Mouse (Mus musculus) cerebellum, adult 11 months (tissue): ENCODE data around the gene 4833427G06Rik.
"Not testable (repeated sequence)": the region's sequence is repeated elsewhere in the genome, so short reads cannot be mapped to it uniquely, and the experiment has no call there.

Source experiments
- DNase-seq: peaks from one replicate; pipeline ENCODE4 v3.0.0; 2022

Gene 4833427G06Rik

DNA sequence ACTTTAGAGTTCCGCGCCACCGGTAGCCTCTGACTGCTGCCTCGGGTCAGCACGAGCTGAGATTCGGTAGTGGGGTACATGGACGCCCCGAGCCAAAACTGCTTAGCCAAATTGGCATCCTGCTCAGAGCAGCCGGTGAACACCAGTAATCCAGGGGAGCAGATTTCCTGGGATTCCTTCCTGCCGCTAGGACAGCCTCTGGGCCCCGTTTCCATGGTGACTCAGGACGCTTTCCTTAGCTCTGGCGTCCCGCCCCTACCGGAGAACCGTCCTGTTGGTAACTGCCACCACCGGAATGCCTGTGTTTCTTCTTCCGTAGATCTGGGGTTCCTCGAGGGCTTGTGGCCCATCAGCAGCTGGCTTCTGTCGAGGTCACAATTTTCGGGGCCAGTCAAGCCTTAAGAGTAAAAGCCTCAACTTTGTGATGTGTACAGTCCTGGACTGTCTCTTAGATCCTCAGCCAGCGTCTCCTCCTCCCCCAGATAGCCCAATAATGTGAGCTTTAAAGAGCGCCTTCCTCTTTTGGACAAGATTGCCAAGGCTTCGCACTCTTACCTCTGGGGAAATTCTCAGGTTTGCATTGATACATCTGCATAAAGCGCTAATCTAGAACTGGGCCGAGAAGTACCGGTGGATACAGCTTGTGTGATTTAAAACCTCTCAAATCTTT lies at the start of gene 4833427G06Rik:
4833427G06Rik (minus strand) TSS at position 323 of the 670 bp plus-strand sequence.
- peak; percentile 9 for DNase-seq

DNA sequence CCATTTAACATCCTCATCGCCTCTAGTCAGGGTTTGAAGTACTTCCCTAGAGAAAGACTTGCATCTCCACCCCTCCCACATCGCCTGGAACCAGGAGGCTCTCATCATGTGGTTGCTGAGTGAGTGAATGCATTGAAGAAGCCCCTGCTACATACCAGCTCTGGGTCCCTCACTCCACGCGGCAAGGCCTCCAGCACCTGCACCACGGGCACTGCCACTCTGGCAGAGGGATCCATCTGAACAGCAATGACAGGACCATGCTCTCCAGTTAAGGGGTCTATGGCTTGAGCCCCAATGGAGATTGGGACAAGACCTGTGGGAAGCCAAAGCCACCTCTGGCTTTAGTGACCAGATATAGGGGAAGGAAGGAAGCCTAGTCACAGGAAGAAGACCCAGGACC lies 45.4 kb upstream of the 4833427G06Rik start:
- DNase-seq, result no peak

DNA sequence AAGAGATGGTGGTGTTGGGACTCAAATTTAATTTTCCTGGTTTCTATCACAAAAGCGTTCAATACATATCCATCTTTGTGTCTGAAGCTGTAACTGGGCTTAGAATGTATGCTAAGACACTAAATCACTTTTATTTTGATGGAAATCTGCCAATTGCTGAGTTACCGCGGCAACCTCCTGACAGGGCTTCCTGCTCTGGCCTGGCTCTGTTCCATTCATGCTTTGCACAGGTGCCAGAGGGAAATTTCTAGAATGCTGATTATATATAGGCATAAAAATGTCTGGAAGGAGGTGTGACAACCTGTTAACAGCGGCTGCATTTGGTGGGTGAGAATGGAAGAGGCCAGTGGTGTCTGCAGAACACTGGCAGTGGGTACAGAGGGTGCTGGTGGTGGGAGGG lies 44.6 kb upstream of the 4833427G06Rik start:
- DNase-seq, result no peak

DNA sequence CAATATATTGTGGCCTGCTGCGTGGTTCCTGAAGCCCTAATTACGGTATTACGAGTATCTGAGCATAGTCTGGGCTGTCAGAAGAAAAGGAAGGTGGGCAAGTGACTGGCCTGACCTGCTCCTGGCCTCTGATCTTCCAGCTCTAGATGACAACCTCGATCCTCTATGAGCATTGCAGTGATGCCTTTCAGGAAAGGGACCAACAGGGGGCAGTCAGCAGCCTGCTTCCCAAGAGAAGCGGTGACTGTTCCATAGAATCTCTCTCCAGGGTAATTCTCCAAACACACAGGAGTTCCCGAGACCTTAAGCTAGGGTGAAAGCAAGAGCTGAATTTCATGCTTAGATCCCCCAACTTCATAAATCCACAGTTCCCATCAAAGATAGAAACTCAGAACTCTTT lies 42.3 kb upstream of the 4833427G06Rik start:
- no peak for DNase-seq

DNA sequence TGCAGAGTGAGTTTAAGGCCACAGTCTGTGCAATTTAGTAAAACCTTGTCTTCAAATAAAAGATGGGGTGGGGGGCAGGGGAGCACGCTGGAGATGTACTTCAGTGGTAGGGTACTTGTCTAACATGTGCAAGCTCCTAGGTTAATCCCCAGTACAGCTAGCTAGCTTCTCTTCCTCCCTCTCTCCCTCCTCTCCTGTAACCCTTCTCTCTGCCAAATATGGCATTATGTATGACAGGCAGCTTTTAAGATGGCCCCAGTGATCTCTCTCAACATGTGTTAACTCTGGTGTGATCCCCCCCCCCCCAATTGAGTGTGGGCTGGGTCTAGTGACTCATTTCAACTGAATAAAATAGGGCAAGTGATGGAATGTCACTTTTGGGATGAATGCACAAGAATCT lies 41.6 kb upstream of the 4833427G06Rik start:
- no peak for DNase-seq

DNA sequence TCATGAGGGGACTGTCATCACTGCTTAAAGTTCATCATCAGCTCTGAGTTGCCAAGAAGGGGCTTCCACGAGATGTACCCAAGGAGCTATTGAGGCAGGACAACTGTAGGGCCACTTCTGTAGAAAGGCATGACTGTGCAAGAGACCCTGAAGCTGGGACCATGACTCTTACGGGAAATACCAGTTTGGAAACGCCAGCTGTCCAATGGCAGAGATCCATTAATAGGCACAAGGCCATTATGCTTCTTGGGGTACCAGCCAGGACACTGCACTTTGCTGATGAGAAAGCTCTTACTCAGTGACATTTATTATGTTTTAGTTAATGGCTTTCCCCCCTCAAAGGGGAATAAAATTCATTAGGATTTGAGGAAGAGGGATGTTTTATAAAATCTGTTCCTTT lies 38.8 kb upstream of the 4833427G06Rik start:
- DNase-seq, result no peak

DNA sequence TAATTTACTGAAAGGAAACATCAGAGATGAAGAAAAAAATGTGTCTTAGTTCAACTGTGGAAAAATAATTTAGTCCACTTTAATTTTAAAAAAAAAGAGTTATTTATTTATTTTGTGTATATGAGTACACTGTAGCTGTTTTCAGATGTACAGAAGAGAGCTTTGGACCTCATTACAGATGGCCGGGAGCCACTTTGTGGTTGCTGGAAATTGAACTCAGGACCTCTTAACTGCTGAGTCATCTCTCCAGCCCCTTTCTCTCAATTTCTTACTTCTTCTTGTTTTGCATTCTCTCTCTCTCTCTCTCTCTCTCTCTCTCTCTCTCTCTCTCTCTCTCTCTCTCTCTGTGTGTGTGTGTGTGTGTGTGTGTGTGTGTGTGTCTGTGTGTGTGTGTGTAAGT lies 37.5 kb upstream of the 4833427G06Rik start:
- DNase-seq, result not testable (repeated sequence)

DNA sequence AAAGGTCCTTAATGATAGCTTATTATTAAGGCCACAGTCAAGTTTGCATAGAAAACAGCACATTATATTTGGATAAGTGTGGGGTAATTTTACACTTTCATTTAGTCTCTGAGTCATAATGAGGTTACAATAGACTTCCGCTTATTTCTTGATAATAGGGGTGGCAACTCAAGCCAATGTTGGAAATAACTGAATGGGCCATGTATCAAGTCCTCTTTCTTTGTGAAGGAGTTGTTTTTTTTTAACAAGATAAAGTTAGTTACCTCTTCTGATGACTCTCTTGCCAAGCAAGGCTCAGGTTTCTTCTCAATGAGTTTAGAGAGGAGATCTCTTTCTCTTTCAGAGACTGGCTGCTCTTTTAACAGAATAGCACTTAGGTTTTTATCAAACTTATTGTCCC lies 36.4 kb upstream of the 4833427G06Rik start:
- no peak for DNase-seq

DNA sequence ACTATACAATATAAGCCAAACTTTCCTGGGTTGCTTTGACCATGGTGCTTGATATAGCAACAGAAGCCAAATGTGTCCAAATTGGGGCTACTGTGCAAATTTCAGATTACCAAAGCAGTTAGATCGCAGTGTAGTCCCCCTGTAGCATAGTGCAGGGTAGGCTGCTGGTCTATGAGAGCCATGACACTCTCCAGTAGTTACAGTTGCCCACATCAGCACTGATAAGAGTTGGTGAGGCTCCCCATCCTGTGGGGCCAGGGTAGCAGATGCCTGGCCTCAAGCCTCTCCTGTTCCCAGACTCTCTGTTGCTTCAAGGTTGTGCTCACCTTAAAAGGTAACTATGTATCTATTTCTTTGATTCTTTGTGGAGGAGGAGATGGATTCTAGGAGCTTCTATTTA lies 36.0 kb upstream of the 4833427G06Rik start:
- no peak for DNase-seq

DNA sequence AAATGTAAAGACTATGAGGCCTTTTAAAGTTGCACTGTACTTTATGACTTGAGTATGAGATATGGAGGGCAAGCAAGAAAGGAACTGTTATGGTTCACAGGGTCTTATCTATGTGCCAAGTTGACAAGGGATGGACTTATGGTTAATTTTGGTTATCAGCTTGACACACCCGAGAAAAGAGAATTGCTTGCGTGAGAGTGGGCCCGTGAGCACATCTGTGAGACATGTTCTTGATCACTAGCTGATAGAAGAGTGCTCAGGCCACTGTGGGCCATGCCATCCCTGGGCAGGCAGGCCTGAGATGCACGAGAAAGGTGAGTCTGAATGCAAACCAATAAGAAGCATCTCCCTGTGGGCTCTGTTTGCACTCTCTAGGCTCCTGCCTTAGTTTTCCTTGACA lies 35.6 kb upstream of the 4833427G06Rik start:
- DNase-seq, result no peak

DNA sequence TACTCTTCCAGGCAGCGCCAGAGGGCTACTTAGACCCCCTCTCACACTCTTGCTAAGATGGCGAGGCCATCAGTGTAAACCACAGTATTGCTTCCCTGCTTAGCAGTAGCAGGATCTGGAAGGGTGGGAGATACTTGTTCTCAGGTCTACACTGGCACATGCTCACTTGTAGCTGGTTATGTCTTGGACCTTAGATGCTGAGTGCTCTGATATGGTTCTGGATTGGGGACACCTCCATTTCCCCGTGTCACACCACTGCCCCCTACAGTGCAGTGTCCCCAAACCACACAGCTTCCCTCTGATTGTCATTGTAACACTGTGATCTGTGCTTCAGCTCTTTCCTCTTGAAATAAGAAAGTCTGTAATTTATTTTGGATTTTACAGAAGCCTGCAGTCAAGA lies 35.1 kb upstream of the 4833427G06Rik start:
- no peak for DNase-seq

DNA sequence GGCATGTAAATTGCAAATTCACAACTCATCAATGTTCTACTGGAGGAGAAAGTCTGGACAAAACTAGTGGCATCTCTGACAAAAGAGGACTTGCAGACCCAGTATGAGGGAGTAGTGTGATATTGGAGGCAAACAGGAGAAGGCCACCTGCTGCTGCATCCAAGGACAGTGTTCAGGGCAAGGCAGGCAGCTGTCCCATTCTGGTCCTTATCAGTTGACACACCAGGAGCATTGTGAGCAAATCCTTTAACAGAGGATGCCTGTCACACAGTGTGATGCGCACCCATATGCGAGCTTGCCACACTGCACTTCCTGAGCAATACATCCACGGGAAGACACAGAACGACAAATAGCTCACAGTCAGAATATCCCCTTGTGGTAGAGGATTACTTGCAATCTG lies 12.9 kb upstream of the 4833427G06Rik start:
- DNase-seq, result no peak

DNA sequence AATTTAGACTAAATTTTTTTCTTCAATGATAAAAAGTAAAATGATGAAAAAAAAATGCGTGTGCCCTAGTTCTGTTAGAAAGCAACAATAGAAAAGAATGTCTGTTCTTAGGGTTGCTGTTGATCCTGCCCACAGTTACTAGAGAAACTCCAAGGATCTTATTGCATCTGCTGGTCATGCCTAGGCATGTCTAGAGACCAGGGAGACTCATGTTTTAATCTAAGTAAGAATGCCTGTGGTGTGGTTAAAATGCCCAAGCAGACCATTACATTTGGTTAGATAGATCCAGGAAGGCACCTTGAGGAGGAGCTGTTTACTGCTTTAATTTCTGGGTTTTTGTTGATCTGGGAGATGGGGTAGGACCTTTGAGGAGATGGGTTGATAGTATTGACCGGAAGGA lies 3.9 kb upstream of the 4833427G06Rik start:
- DNase-seq, result no peak

DNA sequence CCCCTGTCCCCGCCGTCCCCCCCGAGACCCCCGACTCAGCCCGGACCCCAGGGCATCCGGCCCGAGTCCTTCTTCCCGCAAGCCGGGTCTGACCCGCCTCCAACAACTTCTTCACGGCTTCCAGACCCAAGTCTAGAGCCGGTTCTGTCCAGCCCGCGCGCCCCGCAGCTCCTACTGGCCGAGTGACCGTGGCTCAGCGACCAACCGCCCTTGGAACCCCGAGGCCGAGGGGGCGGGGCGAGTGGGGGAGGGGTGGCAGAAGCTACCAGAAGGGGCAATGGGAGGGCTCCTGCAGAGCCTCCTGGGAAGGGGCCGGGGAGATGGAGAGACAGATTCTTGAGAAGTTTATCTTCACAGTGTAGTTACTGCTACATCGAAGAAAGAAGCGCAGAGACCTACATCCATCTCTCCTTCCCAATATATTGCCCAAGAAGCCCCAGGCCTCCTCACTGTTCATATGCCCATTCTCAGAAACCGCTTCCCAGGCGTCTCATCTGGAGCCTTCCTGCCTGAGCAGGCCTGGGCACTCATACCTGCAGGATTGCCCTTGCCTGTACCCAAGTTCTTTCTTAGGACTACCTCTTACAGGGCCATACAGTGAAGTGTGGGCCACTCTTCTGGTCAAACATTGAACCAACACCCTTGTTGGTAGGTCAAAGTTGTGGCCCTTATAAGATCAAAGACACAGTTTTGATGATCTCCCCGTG lies 2.1 kb upstream of the 4833427G06Rik start:
- DNase-seq, result peak; percentile 7

DNA sequence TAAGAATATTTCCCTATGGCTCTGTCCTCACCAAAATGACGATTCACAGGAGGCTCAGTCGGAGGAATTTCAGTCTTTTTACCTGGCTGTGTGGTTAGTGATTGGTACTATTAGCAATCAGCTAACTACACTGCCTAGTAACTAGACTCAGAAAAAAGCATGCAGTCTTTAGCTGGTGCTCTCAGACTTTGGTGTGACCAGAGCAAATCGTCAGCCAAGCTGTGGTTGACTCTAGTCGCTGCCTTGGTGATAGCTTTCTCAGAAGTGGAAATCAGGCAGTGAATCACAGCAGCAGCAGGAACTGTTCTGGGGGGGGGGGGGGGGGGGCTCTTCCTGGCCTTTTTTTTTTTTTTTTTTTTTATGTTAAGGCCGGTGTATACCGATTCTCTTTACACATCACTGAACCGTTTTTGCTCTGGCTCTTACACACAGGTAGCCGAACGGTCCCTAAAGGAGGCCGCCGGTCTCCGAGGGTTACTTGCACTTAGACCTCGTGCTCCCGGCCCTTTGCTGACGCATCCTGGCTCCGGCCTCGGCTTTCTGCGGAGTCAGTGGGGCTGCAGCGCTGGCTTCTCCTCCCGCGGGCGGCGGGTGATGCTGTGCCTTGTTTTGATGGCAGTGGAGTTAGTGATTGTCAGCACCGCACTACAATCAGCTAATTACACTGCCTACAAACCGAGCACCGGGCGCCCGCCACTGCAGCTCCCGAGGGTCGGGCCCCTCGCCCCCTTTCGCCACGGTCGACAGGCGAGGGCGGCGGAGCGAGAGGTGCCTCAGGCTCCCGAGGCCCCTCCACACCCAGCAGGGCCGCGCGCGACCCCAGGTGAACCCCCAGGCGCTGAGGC lies 1.3 kb upstream of the 4833427G06Rik start:
- DNase-seq, result peak; percentile 12

DNA sequence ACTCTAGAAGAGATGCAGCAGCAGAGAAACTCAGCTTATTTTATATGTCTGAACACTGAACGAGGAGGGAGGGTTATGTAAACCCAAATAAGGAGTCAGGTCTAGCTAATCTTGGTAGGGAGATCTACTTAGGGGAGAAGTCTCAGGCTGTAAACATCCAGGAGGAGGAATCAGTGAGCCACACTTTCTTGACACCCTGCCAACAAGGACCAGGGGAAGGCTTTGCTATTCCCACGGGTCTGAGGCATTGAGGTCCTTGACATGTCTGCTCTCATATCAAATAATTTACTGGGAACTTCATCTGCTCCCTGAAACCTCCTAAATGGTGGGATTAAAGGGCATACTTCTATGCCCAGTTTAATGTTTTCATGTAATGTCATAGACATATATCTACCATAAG lies 5.6 kb downstream of the 4833427G06Rik start:
- no peak for DNase-seq

DNA sequence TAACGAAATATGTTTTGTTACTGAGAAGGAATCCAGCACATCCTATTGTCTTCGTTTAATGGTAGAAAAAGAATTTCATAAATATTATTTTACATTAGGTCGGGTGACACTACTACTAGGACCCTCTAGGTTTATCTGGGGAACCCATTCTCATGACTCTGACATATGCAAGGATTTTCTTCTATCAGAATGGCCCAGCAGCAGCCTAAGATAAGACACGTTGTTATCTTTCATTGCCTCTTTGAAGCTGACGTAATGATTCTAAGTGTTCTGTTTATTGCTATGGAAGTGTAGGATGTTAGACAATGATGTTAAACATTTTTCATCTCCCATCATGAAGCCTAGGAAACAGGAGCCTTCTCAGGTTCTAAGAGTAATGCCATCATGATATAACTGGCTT lies 8.2 kb downstream of the 4833427G06Rik start:
- no peak for DNase-seq

DNA sequence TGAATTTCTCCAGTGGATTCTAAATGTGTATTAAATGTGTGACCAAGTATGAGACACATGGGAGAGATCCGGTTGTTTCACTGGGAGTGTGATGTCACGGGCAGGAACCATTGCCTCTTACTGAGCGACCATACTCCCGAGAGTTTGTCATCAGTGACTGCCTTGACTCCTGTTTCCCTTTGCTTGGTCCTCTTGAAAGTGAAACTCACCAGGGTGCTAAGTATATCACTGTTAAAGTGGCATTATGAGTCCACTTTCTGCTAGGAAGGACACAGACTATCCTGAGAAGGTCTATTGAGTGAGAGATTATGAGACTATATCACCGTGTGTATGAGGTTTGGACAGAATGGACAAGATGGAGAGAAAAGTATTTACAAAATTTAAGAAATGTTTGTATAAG lies 20.3 kb downstream of the 4833427G06Rik start:
- no peak for DNase-seq

DNA sequence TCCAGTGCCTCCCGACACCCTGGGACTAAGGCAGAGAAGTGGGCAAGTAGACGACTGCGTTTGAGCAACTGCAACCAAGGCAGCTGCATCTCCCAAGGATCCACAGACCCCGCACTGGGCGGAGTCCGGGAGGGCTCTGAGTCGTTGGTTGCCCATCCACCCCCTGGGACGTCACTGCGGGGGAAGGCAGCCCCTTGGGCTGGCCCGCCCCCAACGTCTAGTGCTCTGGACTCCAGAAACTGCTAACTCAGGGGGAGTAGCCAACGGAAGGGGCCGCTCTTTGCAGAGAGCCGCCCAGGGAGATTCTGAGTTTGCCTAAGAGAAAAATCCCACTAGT lies 24.9 kb downstream of the 4833427G06Rik start, which contains the start of gene Layn:
Layn (minus strand) TSS at position 116 of the 337 bp plus-strand sequence.
- peak; percentile 10 for DNase-seq

DNA sequence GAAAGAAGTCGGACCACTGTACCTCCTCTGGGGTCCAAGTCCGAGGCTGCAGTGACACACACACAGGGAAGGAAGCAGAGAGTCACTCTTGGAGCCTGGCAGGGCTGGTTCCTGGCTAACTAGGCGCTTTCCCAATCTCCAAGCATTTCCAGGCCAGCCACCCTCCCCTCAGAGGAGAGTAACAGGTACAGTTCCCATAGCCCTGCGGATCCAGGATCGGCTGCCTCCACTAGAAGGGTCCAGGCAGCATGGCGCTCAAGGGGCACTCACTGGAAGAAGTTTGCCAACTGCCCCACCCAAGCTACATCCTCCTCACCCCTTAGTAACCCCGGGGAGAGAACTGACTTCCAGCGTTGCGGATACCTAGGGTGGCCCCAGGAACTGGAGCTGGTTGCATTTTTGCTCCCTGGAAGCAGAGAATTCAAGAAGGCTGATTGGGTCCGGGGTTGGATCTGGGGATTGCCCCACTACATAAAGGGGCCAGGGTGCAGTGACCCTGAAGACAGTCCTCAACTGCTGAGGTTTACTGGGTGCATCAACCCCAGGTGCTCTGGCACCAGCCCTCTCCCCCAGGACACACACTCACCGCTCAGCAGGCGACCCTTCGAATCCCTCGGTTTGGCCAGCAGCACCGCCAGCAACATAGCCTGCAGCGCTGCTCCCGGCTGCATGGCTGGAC lies 25.4 kb downstream of the 4833427G06Rik start:
- peak; percentile 17 for DNase-seq

DNA sequence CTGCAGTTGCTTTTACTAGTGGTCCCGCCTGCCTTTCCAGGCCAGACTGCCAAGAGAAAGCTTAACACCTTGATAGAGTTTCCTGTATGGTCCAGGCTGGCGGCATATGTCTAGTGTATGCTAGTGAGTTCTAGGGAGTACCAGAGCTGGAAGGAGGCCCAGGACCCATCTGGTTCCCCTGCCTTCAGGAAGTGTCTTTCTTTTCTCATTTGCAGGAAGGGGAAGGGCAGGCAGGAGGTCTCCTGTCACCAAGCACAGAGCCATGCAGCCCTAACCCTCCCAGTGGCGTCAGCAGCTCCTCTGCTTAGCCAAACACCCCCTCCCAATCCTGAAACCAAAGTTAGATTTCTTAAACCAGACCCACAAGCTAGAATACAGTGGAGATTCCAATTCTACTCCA lies 26.1 kb downstream of the 4833427G06Rik start:
- peak; percentile 44 for DNase-seq

DNA sequence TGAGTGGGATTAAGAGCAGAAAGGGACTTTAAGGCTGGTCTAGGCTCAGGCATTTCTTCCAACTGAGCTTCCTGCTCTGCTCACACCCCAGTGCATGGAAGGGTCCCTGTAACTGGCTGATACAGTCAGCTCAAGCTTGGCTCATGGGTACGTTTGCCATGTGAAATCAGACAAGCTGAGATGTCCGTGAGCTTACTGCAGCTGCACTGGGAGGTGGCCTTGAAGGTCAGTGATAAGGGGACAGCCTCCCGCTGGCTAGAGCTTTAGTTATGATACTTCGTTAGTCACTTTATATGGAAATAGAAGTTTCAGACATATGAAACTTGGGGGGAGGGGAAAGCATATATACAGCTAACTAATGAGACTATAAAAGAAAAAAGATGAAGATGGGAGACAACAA lies 31.1 kb downstream of the 4833427G06Rik start:
- no peak for DNase-seq

DNA sequence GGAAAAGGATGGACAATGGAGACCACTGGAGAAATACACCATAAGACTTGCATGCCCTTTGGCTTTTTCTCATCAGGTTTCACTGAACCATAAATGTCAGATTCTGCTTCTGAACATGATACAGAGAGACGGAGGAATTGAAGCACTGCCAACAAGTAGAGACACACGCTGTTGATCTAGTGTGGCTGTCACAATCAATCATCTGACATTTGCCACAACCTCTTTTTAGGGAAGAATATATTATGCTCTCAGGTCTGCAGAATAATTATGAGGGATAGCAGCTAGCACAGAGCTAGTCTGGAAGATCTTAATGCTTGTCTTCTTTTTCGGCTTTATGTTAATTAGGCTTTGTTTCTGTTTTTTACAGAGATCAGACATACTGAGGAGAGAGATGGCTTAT lies 33.7 kb downstream of the 4833427G06Rik start:
- DNase-seq, result no peak
